Mouse (Mus musculus) left cerebral cortex, adult 11 months (tissue): ENCODE results near the gene Odf3.

Experiments
- DNase-seq: peaks from one replicate; pipeline ENCODE4 v3.0.0; 2022; ENCODE audit warnings: low spot score

Odf3 gene

GRCm38 (mm10) chr7:140847755-140848580 is at the start of gene Odf3:
TSS of gene Odf3 (plus strand) at chr7:140847805.
- no peak for DNase-seq

DNA sequence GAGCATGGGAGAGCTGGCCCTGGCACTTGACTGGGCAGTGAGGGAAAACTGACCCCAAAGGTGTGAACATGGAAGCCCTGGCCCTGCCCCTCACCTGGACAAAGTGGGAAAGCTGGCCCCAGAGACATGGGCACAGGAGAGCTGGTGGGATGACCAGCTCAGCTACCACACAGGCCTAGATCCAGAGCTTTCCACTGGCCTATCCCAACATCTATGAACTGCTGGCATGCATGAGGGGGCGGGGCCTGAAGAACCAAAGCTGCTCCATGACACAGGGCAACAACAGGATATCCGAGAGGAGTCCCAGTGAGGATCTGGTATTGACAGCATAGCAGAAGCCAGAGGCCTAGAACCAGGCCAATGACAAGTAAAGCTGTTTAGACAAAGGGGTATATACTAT is 49.4 kb upstream of the Odf3 start:
- DNase-seq = no peak

GRCm38 (mm10) chr7:140802629-140803028 is 45.0 kb upstream of the Odf3 start:
- no peak for DNase-seq

DNA sequence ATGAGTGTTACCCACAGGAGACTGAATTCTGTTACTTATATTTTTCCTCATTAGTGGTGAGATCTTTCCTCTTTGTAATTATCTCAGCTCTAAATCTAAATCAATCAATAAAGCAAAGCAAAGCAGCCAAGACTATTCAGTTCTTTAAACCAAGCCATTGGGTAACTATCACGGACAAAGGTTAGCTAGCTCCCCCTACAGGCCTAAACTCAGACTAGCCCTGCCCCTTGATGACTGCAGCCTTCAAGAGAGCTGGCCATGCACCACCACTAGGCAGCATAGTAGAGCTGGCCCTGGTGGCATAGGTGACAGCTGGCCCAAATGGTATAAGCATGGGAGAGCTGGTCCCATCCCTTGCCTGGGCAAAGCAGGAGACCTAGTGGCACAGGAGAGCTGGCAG is 41.9 kb upstream of the Odf3 start:
- peak; percentile 58 for DNase-seq

DNA sequence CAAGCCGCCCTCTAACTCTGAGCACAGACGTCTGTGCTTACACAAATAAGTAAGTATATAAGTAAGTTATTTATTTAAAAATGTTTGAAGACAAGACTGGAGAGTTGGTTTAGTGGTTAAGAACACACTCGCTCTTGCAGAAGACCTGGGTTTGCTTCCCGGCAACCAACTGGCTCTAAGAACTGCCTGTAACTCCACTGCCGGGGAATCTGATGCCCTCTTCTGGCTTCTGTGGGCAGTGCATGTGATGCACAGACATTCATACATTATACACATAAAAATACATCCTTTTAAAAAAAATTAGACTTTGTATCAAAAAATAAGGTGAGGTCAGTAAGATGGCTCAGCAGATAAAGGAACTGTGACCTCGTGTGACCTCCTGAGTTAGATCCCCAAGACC is 37.1 kb upstream of the Odf3 start:
- DNase-seq = no peak

DNA sequence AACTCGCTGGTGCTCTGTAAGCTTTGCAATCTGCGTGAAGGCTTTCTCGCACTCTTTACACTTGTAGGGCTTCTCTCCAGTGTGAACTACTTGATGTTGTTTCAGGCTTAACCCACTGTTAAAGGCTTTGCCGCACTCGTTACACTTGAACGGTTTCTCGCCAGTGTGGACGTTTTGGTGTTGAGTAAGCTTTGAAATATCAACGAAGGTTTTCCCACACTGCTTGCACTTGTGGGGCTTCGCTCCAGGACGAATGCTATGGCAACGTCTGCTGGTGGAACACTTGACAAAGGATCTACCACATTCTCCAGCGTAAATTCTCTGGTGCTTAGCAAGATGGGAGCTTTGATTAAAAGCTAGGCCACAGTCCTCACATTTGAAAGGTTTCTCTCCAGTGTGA is 35.9 kb upstream of the Odf3 start:
- no peak for DNase-seq

- no peak for DNase-seq
Measured at GRCm38 (mm10) chr7:140812850-140813249, 34.8 kb upstream of the Odf3 start.

GRCm38 (mm10) chr7:140820173-140820572 is 27.4 kb upstream of the Odf3 start:
- no peak for DNase-seq

DNA sequence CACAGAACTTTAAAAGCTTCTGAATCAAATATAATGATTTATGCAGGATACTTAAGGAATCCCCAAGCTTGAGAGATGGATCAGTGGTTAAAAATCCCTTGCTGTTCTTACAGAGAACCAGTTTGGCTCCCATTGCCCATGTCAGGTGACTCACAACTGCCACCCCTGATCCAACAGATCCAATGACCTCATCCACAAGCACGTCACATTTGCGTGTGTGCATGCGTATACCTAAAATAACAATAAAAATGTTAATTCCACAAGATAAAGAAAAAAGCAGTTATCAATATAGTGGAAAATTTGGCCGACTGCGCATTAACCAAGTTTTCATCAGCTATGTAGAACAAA is 26.3 kb upstream of the Odf3 start:
- DNase-seq = no peak

GRCm38 (mm10) chr7:140821653-140822329 is 25.8 kb upstream of the Odf3 start, which contains the start of gene Zfp941:
TSS of gene Zfp941 (minus strand) at chr7:140822178.
- peak; percentile 67 for DNase-seq

- no peak for DNase-seq
Measured at GRCm38 (mm10) chr7:140822731-140823130, 24.9 kb upstream of the Odf3 start.

DNA sequence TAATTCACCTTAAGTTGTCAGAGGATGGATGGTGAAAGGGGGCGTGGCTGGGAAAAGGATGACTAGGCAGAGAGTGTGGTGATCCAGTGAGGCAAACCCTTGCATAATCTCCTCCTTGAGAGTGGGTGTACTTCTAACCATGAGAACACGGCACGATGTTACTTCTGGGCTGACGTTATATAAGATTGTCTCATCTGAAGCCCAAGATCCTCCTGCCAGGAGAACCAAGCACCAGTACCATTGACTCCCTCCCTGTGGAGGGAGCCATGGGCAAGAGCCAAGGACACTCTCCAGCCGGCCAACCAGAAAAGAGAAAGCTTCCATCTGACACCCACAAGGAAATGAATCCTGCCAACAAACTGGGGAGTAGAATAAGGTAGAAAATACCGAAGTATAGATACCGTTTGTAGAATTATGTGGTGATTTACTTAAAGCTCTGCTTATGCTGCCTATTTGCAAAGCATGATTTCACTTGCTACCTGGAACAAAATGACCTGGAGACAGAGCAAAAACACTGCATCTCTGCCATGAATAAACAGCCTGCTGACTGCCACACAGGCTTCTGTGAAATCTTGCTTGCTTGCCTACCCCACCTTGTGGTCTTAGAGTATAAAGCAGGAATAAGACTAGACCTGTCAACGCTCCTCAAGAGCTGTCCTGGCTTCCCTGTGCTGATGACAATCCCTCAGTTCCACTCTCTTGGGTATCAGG is 19.3 kb upstream of the Odf3 start:
- peak; percentile 66 for DNase-seq

GRCm38 (mm10) chr7:140831447-140831846 is 16.2 kb upstream of the Odf3 start:
- no peak for DNase-seq

GRCm38 (mm10) chr7:140833341-140833740 is 14.3 kb upstream of the Odf3 start:
- DNase-seq = no peak

DNA sequence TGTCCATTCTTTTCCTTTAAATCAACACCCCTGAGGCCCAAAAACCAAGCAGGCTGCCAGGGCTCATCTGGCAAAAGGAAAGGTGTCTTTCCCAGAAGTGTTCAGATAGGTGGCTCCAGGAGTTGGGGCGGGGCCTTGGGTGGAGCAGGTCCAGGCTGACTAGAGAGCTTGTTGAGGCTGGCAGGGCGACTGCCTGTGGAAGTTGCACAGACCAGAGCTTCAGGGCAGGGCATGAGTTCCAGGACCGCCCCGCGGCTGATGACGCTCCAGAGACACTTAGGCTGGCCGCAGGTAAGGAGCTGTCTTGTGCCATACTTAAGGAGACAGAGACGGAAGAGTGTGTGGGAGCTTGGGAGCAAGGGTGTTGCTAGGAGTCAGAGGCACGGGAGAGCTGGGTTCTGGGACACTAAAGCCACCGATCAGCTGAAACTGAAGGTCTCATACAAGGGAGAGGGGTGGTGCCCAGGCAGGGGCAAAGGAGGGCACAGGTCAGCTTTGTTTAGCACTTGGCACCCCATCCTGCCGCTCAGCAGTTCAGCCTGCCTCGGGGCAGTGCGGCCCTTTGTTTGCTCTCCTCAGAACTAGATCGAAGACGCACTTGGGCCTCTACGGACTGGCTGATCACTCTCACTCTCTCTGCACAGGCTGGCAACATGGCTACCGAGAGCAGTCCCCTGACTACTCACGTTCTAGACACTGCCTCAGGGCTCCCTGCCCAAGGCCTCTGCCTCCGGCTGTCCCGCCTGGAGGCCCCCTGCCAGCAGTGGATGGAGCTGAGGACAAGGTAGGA is 12.4 kb upstream of the Odf3 start, which contains the start of gene Urah:
TSS of gene Urah (plus strand) at position 51 of the 790 bp plus-strand sequence.
- DNase-seq = no peak

DNA sequence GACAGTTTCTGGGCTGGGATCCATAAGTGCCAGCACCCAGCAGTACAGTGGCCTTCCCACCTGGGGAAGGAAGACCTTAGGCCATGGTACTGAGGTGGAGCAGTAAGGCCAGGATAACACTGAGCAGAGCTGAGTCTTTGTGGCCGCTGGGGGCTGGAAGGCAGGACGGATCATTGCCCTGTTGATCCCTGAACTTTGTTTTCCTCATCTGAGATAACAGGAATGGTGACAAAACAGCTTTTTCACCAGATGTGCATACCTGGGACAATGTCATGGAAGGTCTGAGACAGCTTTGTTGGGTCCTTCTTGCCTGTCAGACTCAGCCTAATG is 11.9 kb upstream of the Odf3 start:
- DNase-seq = no peak

- DNase-seq = no peak
Measured at GRCm38 (mm10) chr7:140836243-140837115, 11.1 kb upstream of the Odf3 start.

DNA sequence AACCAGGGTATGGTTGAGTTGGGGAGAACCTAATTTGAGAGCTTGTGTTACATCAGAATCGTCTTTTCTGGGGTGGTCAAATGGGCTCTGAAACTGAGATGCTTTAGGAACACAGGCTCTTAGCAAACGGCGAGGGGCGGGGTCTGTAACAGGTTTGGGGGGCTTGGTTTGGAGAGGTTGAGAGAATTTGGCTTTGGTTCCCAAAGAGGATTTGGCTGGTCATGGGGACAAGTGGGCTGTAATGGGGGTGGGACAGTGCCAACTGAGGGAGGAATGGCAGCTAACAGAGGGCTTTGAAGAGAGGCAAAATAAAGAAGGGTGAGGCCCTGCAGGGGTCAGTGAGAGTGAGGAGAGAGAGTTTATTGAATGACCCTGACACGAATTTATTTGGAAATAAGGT is 8.0 kb upstream of the Odf3 start:
- no peak for DNase-seq

DNA sequence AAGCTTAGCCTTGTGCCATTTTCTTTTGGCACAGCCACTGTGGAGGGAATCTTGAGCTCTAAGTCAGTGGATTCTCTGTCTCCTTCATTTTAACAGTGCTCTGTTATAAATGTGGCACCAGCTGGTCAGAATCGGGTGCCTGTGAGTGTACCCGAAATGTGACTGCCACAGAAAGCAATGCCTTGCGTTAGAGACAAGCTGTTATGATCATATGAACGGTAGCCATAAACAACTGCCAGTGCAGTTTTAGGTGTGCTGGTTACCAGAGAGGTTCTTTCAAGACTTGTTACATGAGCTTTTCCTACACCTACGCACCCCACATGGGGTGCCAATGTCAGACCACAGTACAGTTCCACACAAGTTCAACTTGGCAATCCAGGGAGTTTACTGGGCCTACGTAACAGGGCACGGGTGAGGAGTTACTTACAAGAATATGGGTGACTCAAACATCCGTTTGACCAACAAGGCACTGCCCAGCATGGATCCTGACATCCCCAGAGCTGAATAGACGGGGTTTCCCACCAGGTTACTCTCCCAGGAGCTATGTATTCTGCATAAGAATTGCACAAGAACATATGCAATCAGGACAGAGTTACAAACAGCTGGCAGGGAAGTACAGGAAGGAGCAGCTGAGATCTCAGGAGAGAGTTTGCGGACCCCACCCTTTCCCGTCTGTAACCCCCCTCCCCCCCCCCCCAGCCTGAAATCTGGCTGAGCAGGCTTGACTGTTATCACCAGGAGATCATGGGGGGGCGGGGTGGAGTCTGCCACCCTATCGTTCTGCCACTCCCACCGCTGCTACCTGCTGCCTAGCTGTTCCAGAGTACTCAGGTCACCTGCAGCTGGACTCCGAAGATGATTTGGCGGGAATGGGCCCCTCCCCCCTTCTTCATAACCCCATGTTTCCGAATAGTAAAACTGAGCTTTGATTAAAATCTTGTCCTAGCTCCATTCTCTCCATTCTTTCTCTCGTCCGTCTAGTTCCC is 6.6 kb upstream of the Odf3 start:
- DNase-seq = no peak

GRCm38 (mm10) chr7:140843806-140844205 is 3.8 kb upstream of the Odf3 start:
- no peak for DNase-seq
